Mouse (Mus musculus) stomach, postnatal 0 days (tissue): ENCODE measurements around the gene Por. TPM values are rescaled to one million over a fixed set of nuclear protein-coding genes. Genes with fewer than 3 reads are reported as not detected.
A peak's percentile ranks its signal among the peaks of the same experiment; 100 is the strongest.

Experiments used
- ATAC-seq: fragments of 200-750 bp; cut with Nextera tagmentation; 2 replicates; pipeline ENCODE4 v1.8.0; 2017; ENCODE audit not compliant: low FRiP score, low TSS enrichment
- DNase-seq: peaks from one replicate; pipeline ENCODE4 v3.0.0-alpha.2; 2016; ENCODE audit warnings: low spot score
- H3K27ac ChIP-seq: fragments of 300-500 bp; sonication (generic); replicated peaks from 2 replicates; pipeline ENCODE4 v1.5.1; 2014; ENCODE audit warnings: mild to moderate bottlenecking, control low read depth
- H3K27me3 ChIP-seq: fragments of 300-500 bp; sonication (generic); 2 replicates; pipeline ENCODE4 v1.6.1; 2014; ENCODE audit warnings: low read length; ENCODE audit not compliant: control insufficient read depth, insufficient read depth
- H3K36me3 ChIP-seq: fragments of 300-500 bp; sonication (generic); 2 replicates; pipeline ENCODE4 v1.6.1; 2014; ENCODE audit warnings: low read length, mixed read lengths; ENCODE audit not compliant: control insufficient read depth, insufficient read depth
- H3K4me1 ChIP-seq: fragments of 300-500 bp; sonication (generic); replicated peaks from 2 replicates; pipeline ENCODE4 v1.6.1; 2014; ENCODE audit warnings: antibody characterized with exemption; ENCODE audit not compliant: control insufficient read depth, insufficient read depth
- H3K4me2 ChIP-seq: fragments of 300-500 bp; sonication (generic); replicated peaks from 2 replicates; pipeline ENCODE4 v1.6.1; 2014; ENCODE audit warnings: low read depth, mild to moderate bottlenecking, control low read depth, moderate library complexity
- H3K4me3 ChIP-seq: fragments of 300-500 bp; sonication (generic); 2 replicates; pipeline ENCODE4 v1.5.1; 2014; ENCODE audit warnings: low read depth, low read length, control low read depth
- H3K9ac ChIP-seq: fragments of 300-500 bp; sonication (generic); 2 replicates; pipeline ENCODE4 v1.6.1; 2014; ENCODE audit warnings: mild to moderate bottlenecking, low read length, control low read depth, mixed read lengths
- H3K9me3 ChIP-seq: fragments of 300-500 bp; sonication (generic); 2 replicates; pipeline ENCODE4 v1.6.1; 2016; ENCODE audit warnings: low read length; ENCODE audit not compliant: control insufficient read depth
- CTCF ChIP-seq: IDR thresholded peaks from 2 replicates; pipeline ENCODE4 v1.5.1; 2016; ENCODE audit warnings: antibody characterized with exemption, low read depth, mild to moderate bottlenecking, moderate library complexity
- EP300 ChIP-seq: optimal IDR thresholded peaks from 2 replicates; pipeline ENCODE3; 2016; ENCODE audit warnings: antibody characterized with exemption
- WGBS: fragments of 180-500 bp; shearing (Covaris S2); extraction: QIAGEN DNeasy Blood & Tissue Kit; methylation state at CpG from one replicate; pipeline ENCODE4 v1.1.7; 2014; 5-methylcytosine and 5-hydroxymethylcytosine counted together
- polyA plus RNA-seq: library from polyadenylated mRNA; unstranded; fragments of >200 nt; fragmentation: Nextera tagmentation; extraction: Ambion mirVana; gene quantifications from 2 replicates; pipeline ENCODE4 v1.2.1, GENCODE M21; 2015

The Por gene
- polyA plus RNA-seq, 1 experiment from 2014 or later, result 177 TPM

GRCm38 (mm10) chr5:135641028-135641427, 28.8 kb upstream of the Por start:
- 94% methylated on average over 1 of the region's 1 CpGs for WGBS
- DNase-seq, result no peak
- Histone ChIP-seq H3K4me3 (no peak overlapping the region), H3K4me2 (no peak overlapping the region), H3K27me3 (no peaks in the 10 kb centered on the region), H3K4me1 (peaks cover 3% of the 10 kb centered on the region; the same call in 1 of the 2 replicates), H3K27ac (no peak overlapping the region), H3K9me3 (no peaks in the 10 kb centered on the region), H3K36me3 (peaks cover 4% of the 10 kb centered on the region), H3K9ac (no peak overlapping the region)
- TF ChIP-seq CTCF, result no peak
- no peak for TF ChIP-seq EP300
- ATAC-seq, result no peak

DNA sequence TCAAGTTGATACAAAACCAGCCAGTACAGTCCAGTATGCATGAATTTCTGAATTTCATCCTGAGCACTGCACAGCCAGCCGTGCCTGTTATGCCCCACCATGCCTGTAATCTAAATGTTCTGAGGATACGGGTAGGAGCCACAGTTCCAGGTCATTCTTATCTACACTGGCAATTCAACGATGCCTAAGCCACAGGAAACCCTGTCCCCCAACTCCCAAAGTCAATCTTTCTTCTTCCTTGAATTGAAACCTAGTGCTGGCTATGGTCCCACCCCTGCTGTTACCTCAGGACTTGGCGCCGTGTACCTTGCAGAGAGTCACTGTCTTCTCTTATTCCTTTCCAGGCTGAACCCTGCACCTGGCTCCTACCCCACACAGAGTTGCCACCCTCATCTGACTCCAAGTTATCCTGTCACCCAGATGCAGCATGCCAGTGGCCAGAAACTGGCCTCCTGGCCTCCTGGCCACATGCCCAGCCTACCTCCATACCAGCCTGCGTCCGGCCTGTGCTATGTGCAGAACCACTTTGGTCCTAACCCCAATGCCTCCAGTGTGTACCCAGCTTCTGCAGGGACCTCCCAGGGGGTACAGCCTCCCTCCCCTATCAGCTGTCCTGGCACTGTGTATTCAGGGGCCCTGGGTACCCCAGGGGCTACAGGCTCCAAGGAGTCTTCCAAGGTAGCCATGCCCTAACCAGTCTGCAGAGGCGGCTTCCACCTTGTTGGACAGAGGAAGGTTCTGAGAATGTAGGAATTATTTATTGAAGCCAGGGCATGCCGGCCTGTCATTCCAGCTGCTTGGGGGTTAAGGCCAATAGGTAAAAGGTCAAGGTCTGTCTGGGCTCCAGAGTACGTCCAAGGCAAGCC, 26.9 kb upstream of the Por start:
- H3K4me2 ChIP-seq, result no peak overlapping the region
- H3K4me1 ChIP-seq, result peaks cover 3% of the 10 kb centered on the region; the same call in 1 of the 2 replicates
- H3K4me3 ChIP-seq, result no peak overlapping the region
- H3K27ac ChIP-seq, result no peak overlapping the region
- peaks cover 3% of the 10 kb centered on the region for H3K36me3 ChIP-seq
- no peak overlapping the region for H3K9ac ChIP-seq
- no peak for DNase-seq
- H3K9me3 ChIP-seq, result no peaks in the 10 kb centered on the region
- TF ChIP-seq CTCF (no peak), EP300 (no peak)
- 73% methylated on average over 10 of the region's 10 CpGs for WGBS
- H3K27me3 ChIP-seq, result no peaks in the 10 kb centered on the region
- no peak for ATAC-seq

DNA sequence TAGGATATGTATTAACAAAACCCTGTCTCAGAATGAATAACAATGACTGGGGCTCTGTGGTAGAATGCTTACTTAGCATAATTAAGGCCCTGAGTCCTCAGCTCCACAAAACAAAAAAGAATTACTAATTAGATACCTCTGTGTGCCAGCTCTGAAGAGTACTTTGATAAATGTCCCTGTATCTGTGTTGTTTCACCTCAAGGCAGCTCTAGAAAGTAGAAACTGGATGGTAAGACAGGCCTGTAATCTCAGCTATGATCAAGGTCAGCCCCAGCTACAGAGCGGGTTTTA, 26.3 kb upstream of the Por start:
- WGBS, result 94% methylated on average over 1 of the region's 1 CpGs
- TF ChIP-seq EP300 (no peak), CTCF (no peak)
- H3K27ac ChIP-seq, result no peak overlapping the region
- DNase-seq, result no peak
- ATAC-seq, result no peak
- no peak overlapping the region for H3K4me2 ChIP-seq
- H3K4me3 ChIP-seq, result no peak overlapping the region
- peaks cover 3% of the 10 kb centered on the region; the same call in 1 of the 2 replicates for H3K4me1 ChIP-seq
- no peak overlapping the region for H3K9ac ChIP-seq
- no peaks in the 10 kb centered on the region for H3K27me3 ChIP-seq
- peaks cover 3% of the 10 kb centered on the region for H3K36me3 ChIP-seq
- H3K9me3 ChIP-seq, result no peaks in the 10 kb centered on the region

DNA sequence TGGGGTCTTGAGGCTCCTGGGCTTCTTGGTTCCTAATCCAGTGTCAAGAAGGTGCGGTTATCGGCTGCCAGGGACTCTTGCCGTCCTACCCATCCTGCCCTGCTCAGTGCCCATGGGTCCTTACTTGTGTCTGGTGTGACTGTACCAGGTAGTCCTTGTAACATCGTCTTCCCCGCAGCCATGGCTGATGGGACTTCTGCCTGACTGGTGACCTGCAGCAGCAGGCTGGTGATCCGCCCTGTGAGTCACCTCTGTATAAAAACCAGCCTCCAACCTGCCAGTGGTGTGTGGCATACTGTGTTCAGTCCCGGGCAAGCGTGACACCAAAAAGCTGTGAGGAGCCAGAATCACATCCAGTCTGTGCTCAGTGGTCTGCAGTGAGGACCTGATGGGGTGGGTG, 26.0 kb upstream of the Por start:
- 78% methylated on average over 8 of the region's 8 CpGs for WGBS
- TF ChIP-seq EP300 (no peak), CTCF (no peak)
- Histone ChIP-seq H3K27ac (no peak overlapping the region), H3K4me1 (peaks cover 3% of the 10 kb centered on the region; the same call in 1 of the 2 replicates), H3K4me2 (no peak overlapping the region), H3K27me3 (no peaks in the 10 kb centered on the region), H3K9ac (no peak overlapping the region), H3K4me3 (no peak overlapping the region), H3K9me3 (no peaks in the 10 kb centered on the region), H3K36me3 (peaks cover 3% of the 10 kb centered on the region; the same call in 1 of the 2 replicates)
- ATAC-seq (peak; percentile 38; the same call in 1 of the 2 replicates), DNase-seq (peak; percentile 50)

- TF ChIP-seq CTCF, result no peak
- no peak for TF ChIP-seq EP300
- H3K4me1 ChIP-seq, result peaks cover 1% of the 10 kb centered on the region; the same call in 1 of the 2 replicates
- ATAC-seq, result peak; percentile 39
- no peaks in the 10 kb centered on the region for H3K27me3 ChIP-seq
- 65% methylated on average over 5 of the region's 5 CpGs for WGBS
- peak overlapping the region; percentile 74 for H3K27ac ChIP-seq
- no peak overlapping the region for H3K4me2 ChIP-seq
- no peaks in the 10 kb centered on the region for H3K9me3 ChIP-seq
- DNase-seq, result peak; percentile 51
- no peak overlapping the region for H3K4me3 ChIP-seq
- no peak overlapping the region for H3K9ac ChIP-seq
- H3K36me3 ChIP-seq, result peaks cover 3% of the 10 kb centered on the region; the same call in 1 of the 2 replicates
Measured at GRCm38 (mm10) chr5:135645330-135645729, 24.5 kb upstream of the Por start.

DNA sequence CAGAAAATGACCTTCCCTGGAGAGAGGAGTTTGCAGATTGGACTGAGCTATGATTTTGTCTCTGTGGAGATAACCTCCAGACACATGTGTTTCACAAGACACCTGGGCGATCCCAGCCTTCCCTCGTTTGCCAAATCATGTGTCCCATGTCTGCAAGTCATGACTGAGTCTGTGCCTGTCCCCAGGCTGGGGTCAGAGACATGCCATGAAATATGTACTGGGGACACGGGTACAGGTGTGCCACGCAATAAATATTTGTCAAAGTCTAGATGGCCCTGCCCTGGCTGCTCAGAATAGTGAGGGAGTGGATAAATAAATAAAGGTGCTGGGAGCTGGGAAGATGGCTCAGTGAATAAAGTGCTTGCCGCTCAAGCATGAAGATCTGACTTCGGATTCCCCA, 23.8 kb upstream of the Por start:
- DNase-seq (peak; percentile 58), ATAC-seq (peak; percentile 77)
- Histone ChIP-seq H3K4me1 (no peaks in the 10 kb centered on the region), H3K9me3 (no peaks in the 10 kb centered on the region), H3K27me3 (no peaks in the 10 kb centered on the region), H3K9ac (no peak overlapping the region), H3K4me2 (no peak overlapping the region), H3K27ac (peak overlapping the region; percentile 74), H3K36me3 (0 out of 2 replicates have a peak, but pooled peaks cover 3% of the 10 kb centered on the region), H3K4me3 (no peak overlapping the region)
- WGBS, result 57% methylated on average over 6 of the region's 6 CpGs
- TF ChIP-seq CTCF (no peak), EP300 (no peak)
